Mouse (Mus musculus): ENCODE results near the gene Smim12. TPM values are rescaled to one million over a fixed set of nuclear protein-coding genes. Genes with fewer than 3 reads are reported as not detected.

Smim12 gene
- 13.5 and 14.2 TPM in 2 replicates for polyA plus RNA-seq (2012; rRNA removed)

DNA sequence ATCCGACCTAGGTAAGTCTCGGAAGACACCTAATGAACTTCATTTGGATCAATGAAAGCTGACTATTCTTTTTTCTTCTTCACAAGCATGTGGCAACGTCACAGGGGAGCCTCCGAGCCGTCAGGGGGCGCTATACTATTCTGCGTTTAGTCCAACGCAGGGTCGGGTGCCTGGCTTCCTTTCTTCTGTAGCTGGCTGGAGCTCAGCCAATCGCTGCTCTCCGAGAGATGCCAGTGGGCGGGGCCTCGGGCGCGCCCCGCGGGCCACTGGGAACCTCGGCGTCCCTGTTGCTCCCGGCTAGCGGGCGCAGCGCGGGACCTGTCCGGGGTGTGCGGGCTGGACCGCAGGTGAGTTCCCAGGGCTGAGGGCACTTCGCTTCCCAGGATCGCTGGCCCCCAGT lies at the start of gene Smim12:
Gene Smim12 (plus strand): TSS at position 233 of the 400 bp plus-strand sequence.

Other genes with a start within 250 kb of the Smim12 start
- gene Sfpq, start 222.5 kb upstream of the Smim12 start, polyA plus RNA-seq (2012; rRNA removed) = 112 and 132 TPM in 2 replicates
- gene Zmym1, start 182.6 kb upstream of the Smim12 start, polyA plus RNA-seq (2012; rRNA removed) = 4.5 TPM in 2 replicates
- 2.7 and 4.1 TPM in 2 replicates for gene Zmym6, start 166.4 kb upstream of the Smim12 start, polyA plus RNA-seq (2012; rRNA removed)
- 2.9 and 3.4 TPM in 2 replicates for gene Tmem35b, start 120.1 kb upstream of the Smim12 start, polyA plus RNA-seq (2012; rRNA removed)
- gene Dlgap3, start 74.6 kb upstream of the Smim12 start, polyA plus RNA-seq (2012; rRNA removed) = 0.18 and 0.22 TPM in 2 replicates
- gene Gja4, start 70.3 kb downstream of the Smim12 start, polyA plus RNA-seq (2012; rRNA removed) = 2.1 and 2.7 TPM in 2 replicates
- 0.06 and 0.07 TPM in 2 replicates for gene Gjb3, start 87.1 kb downstream of the Smim12 start, polyA plus RNA-seq (2012; rRNA removed)
- gene Gjb4, start 110.3 kb downstream of the Smim12 start, polyA plus RNA-seq (2012; rRNA removed) = not detected in 2 replicates
- 0.02 and 0.07 TPM in 2 replicates for gene Gjb5, start 114.4 kb downstream of the Smim12 start, polyA plus RNA-seq (2012; rRNA removed)

All from liver, embryonic 14 days (tissue).